Mouse (Mus musculus): ENCODE measurements around the gene Cdkn2b.

- no peak for TF ChIP-seq POLR2A (IDR thresholded peaks at IDR 0.05; ENCODE audit: insufficient read depth, low read length)
- no peak for TF ChIP-seq CTCF (IDR thresholded peaks at IDR 0.05; ENCODE audit: low read depth, low read length)
- 0 out of 2 replicates have a peak, but pooled peaks have one; percentile 20 for TF ChIP-seq EP300 (IDR thresholded peaks at IDR 0.05; ENCODE audit: insufficient read depth, low read depth, low read length)
Measured at GRCm38 (mm10) chr4:89303281-89303995, 7.4 kb downstream of the Cdkn2b start.

Measured in ES-Bruce4 (cell line).